Mouse (Mus musculus) spleen, postnatal 4 days (tissue): ENCODE measurements around the gene Sumo3.
A peak's percentile ranks its signal among the peaks of the same experiment; 100 is the strongest.

Experiments
- DNase-seq, 2 experiments: peaks; one replicate each; pipeline ENCODE4 v3.0.0; 2022; ENCODE audit warnings: low spot score in 2 of 2

Sumo3 gene

GRCm38 (mm10) chr10:77589117-77589516 lies 16.8 kb upstream of the Sumo3 start:
- no peak for DNase-seq

GRCm38 (mm10) chr10:77589749-77590148 lies 16.1 kb upstream of the Sumo3 start:
- DNase-seq, result no peak

GRCm38 (mm10) chr10:77590812-77591211 lies 15.1 kb upstream of the Sumo3 start:
- DNase-seq, result peak; percentile 78 to 89

- no peak for DNase-seq
These were observed 14.4 kb upstream of the Sumo3 start for GRCm38 (mm10) chr10:77591546-77591945.

GRCm38 (mm10) chr10:77596060-77596459 lies 9.8 kb upstream of the Sumo3 start:
- DNase-seq, result no peak

- DNase-seq, result no peak
These were observed 2.9 kb upstream of the Sumo3 start for GRCm38 (mm10) chr10:77603021-77603420.

- DNase-seq, result no peak
These were observed 1.8 kb upstream of the Sumo3 start for GRCm38 (mm10) chr10:77604111-77604510.

- DNase-seq, result no peak
These were observed 939 bp upstream of the Sumo3 start for GRCm38 (mm10) chr10:77604958-77605357.

GRCm38 (mm10) chr10:77605368-77605767 lies 529 bp upstream of the Sumo3 start:
- DNase-seq, result peak in 1 of 2 experiments; percentile 40

- no peak for DNase-seq
These were observed 958 bp downstream of the Sumo3 start for GRCm38 (mm10) chr10:77606855-77607254.

GRCm38 (mm10) chr10:77607441-77607840 lies 1.5 kb downstream of the Sumo3 start:
- no peak for DNase-seq

- DNase-seq, result no peak
These were observed 2.7 kb downstream of the Sumo3 start for GRCm38 (mm10) chr10:77608589-77608988.

GRCm38 (mm10) chr10:77610221-77610961 lies 4.5 kb downstream of the Sumo3 start:
- no peak for DNase-seq

GRCm38 (mm10) chr10:77613409-77613808 lies 7.5 kb downstream of the Sumo3 start:
- DNase-seq, result no peak

- no peak for DNase-seq
These were observed 9.8 kb downstream of the Sumo3 start for GRCm38 (mm10) chr10:77615647-77616046.

- no peak for DNase-seq
These were observed 10.3 kb downstream of the Sumo3 start for GRCm38 (mm10) chr10:77616166-77616565.

- DNase-seq, result no peak
These were observed 11.0 kb downstream of the Sumo3 start for GRCm38 (mm10) chr10:77616926-77617325.

GRCm38 (mm10) chr10:77621546-77621945 lies 15.6 kb downstream of the Sumo3 start:
- DNase-seq, result no peak

GRCm38 (mm10) chr10:77622055-77622988 lies 16.4 kb downstream of the Sumo3 start, which contains the start of gene Ube2g2:
Ube2g2 (plus strand) TSS chr10:77622275.
- DNase-seq, result peak; percentile 93 to 98

- DNase-seq, result no peak
These were observed 17.2 kb downstream of the Sumo3 start for GRCm38 (mm10) chr10:77623069-77623492.

GRCm38 (mm10) chr10:77623639-77624400 lies 17.9 kb downstream of the Sumo3 start:
- DNase-seq, result no peak

- DNase-seq, result no peak
These were observed 18.7 kb downstream of the Sumo3 start for GRCm38 (mm10) chr10:77624570-77624995.
